Mouse (Mus musculus) layer of hippocampus, adult 9-10 months (tissue): Measurements from ENCODE around the gene Adam26b.
"Not testable (repeated sequence)": the region's sequence is repeated elsewhere in the genome, so short reads cannot be mapped to it uniquely, and the experiment has no call there.

ENCODE experiments used
- DNase-seq: peaks from one replicate; pipeline ENCODE4 v3.0.0; 2022; ENCODE audit warnings: low spot score

Adam26b gene

GRCm38 (mm10) chr8:43528006-43528405 is at the start of gene Adam26b:
TSS of gene Adam26b (minus strand) at chr8:43528106.
- DNase-seq = not testable (repeated sequence)

- DNase-seq = not testable (repeated sequence)
Measured at GRCm38 (mm10) chr8:43576607-43577006, 48.7 kb upstream of the Adam26b start, which contains the start of gene Adam26a. TSS of gene Adam26a (minus strand) at chr8:43576707.
